Mouse (Mus musculus) cerebellum, adult 2 months (tissue): ENCODE data around the gene Mrpl23.

Source experiments
- CTCF ChIP-seq: fragments of 200-500 bp; IDR thresholded peaks from 2 replicates; pipeline ENCODE4 v1.5.1; 2011; ENCODE audit warnings: low read depth, mild to moderate bottlenecking, control low read depth, low read length, moderate library complexity, borderline replicate concordance; ENCODE audit not compliant: insufficient read depth
- POLR2A ChIP-seq: fragments of 200-500 bp; IDR thresholded peaks from 2 replicates; pipeline ENCODE4 v1.6.1; 2011; ENCODE audit warnings: low read length, control low read depth, borderline replicate concordance; ENCODE audit not compliant: insufficient read depth

GRCm38 (mm10) chr7:142510021-142510777, 22.3 kb upstream of the Mrpl23 start:
- TF ChIP-seq CTCF (no peak), POLR2A (no peak)
